Mouse (Mus musculus) stomach, embryonic 14.5 days (tissue): ENCODE results near the gene Vps4a. TPM values are rescaled to one million over a fixed set of nuclear protein-coding genes. Genes with fewer than 3 reads are reported as not detected.
A peak's percentile ranks its signal among the peaks of the same experiment; 100 is the strongest.

Experiments
- ATAC-seq: fragments of 200-750 bp; cut with Nextera tagmentation; 2 replicates; pipeline ENCODE4 v1.8.0; 2017; ENCODE audit warnings: low read depth, moderate TSS enrichment; ENCODE audit not compliant: insufficient number of reproducible peaks, insufficient read depth, low FRiP score
- H3K27ac ChIP-seq: fragments of 300-500 bp; sonication (generic); 2 replicates; pipeline ENCODE4 v1.5.1; 2014; ENCODE audit warnings: mild to moderate bottlenecking, low read length, moderate library complexity, mixed read lengths
- H3K27me3 ChIP-seq: fragments of 300-500 bp; sonication (generic); 2 replicates; pipeline ENCODE4 v1.6.1; 2014; ENCODE audit warnings: low read length, control low read depth, mixed read lengths; ENCODE audit not compliant: control insufficient read depth, insufficient read depth
- H3K36me3 ChIP-seq: fragments of 300-500 bp; sonication (generic); 2 replicates; pipeline ENCODE4 v1.6.1; 2014; ENCODE audit warnings: mild to moderate bottlenecking, control low read depth, low read length, moderate library complexity, mixed read lengths; ENCODE audit not compliant: control insufficient read depth, insufficient read depth
- H3K4me1 ChIP-seq: fragments of 300-500 bp; sonication (generic); 2 replicates; pipeline ENCODE4 v1.6.1; 2014; ENCODE audit warnings: low read length, control low read depth, mixed read lengths; ENCODE audit not compliant: control insufficient read depth, insufficient read depth
- H3K4me2 ChIP-seq: fragments of 300-500 bp; sonication (generic); replicated peaks from 2 replicates; pipeline ENCODE4 v1.6.1; 2014; ENCODE audit warnings: low read depth, low read length, control low read depth
- H3K4me3 ChIP-seq: fragments of 300-500 bp; sonication (generic); 2 replicates; pipeline ENCODE4 v1.5.1; 2014; ENCODE audit warnings: low read depth, low read length, control low read depth
- H3K9ac ChIP-seq: fragments of 300-500 bp; sonication (generic); replicated peaks from 2 replicates; pipeline ENCODE4 v1.6.1; 2014; ENCODE audit warnings: low read depth, mild to moderate bottlenecking, control low read depth, low read length, moderate library complexity, mixed read lengths
- H3K9me3 ChIP-seq: fragments of 300-500 bp; sonication (generic); 2 replicates; pipeline ENCODE4 v1.6.1; 2016; ENCODE audit warnings: low read depth, low read length, control low read depth; ENCODE audit not compliant: control insufficient read depth
- WGBS: fragments of 180-500 bp; shearing (Covaris S2); extraction: QIAGEN DNeasy Blood & Tissue Kit; methylation state at CpG from one replicate; pipeline ENCODE4 v1.1.7; 2014; 5-methylcytosine and 5-hydroxymethylcytosine counted together
- polyA plus RNA-seq: library from polyadenylated mRNA; unstranded; fragments of >200 nt; fragmentation: Nextera tagmentation; extraction: Ambion mirVana; gene quantifications from 2 replicates; pipeline ENCODE4 v1.2.1, GENCODE M21; 2014

The Vps4a gene
- polyA plus RNA-seq, 1 experiment from 2014 or later, result 66.3 TPM

DNA sequence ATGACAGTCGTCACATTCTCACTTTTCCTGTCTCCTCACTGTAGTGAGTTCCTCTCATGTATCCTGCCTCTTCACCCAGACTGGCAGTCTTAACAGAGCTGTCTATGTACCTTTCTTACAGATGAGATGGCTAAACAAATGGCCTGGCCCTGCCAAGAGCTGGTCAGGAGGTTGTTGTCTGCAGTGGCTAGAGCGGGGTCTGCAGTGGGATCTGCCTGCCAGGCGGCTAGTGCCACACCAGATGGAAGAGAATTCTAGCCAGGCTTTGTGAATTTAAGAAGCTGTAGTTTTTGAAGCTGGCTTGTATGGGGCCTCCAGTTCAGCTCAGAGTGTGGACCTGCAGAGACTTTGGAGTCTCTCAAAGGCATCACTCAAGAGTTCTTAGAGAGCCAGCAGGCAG lies 4.6 kb downstream of the Vps4a start:
- peaks cover 12% of the 10 kb centered on the region; the same call in 1 of the 2 replicates for H3K4me1 ChIP-seq
- H3K4me3 ChIP-seq, result no peak overlapping the region
- 91% methylated on average over 3 of the region's 3 CpGs for WGBS
- no peaks in the 10 kb centered on the region for H3K9me3 ChIP-seq
- peaks cover 25% of the 10 kb centered on the region for H3K36me3 ChIP-seq
- no peak overlapping the region for H3K9ac ChIP-seq
- ATAC-seq, result no peak
- no peak overlapping the region for H3K27ac ChIP-seq
- H3K4me2 ChIP-seq, result no peak overlapping the region
- no peaks in the 10 kb centered on the region for H3K27me3 ChIP-seq

DNA sequence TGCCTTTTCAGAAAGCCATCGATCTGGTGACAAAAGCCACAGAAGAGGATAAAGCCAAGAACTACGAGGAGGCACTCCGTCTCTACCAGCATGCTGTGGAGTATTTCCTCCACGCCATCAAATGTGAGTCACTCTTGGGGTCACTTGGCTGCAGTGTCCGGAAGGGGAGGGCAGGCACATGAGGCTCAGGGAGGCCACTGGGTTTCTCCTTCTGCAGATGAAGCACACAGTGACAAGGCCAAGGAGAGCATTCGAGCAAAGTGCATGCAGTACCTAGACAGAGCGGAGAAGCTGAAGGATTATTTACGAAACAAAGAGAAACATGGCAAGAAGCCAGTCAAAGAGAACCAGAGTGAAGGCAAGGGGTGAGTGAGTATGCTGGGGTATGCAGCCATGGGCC lies 5.6 kb downstream of the Vps4a start:
- peaks cover 31% of the 10 kb centered on the region for H3K36me3 ChIP-seq
- ATAC-seq, result no peak
- WGBS, result 80% methylated on average over 8 of the region's 8 CpGs

DNA sequence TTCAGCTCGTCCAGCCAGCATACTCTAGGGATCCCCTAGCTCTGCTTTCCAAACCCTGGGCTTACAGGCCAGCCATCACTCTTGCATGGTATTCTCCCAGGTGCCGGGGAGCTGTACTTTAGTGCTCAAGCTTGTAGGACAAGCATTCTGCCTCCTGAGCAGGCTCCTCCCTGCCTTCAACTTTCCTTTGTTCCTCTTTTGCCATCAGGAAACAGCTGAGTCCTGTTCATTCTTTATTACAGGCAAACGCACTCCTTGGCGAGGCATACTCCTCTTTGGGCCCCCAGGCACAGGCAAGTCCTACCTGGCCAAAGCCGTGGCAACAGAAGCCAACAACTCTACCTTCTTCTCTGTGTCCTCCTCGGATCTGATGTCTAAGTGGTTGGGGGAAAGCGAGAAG lies 9.6 kb downstream of the Vps4a start:
- no peak overlapping the region for H3K4me3 ChIP-seq
- WGBS, result 79% methylated on average over 7 of the region's 7 CpGs
- no peak overlapping the region for H3K4me2 ChIP-seq
- no peak for ATAC-seq
- H3K9ac ChIP-seq, result no peak overlapping the region
- H3K27me3 ChIP-seq, result no peaks in the 10 kb centered on the region
- H3K27ac ChIP-seq, result no peak overlapping the region
- H3K36me3 ChIP-seq, result peaks cover 68% of the 10 kb centered on the region
- no peaks in the 10 kb centered on the region for H3K4me1 ChIP-seq
- no peaks in the 10 kb centered on the region for H3K9me3 ChIP-seq

More for the DNA sequence above, 5.6 kb downstream of the Vps4a start:
- Histone ChIP-seq H3K27me3 (no peaks in the 10 kb centered on the region), H3K4me3 (no peak overlapping the region), H3K4me2 (no peak overlapping the region), H3K9me3 (no peaks in the 10 kb centered on the region), H3K27ac (no peak overlapping the region), H3K4me1 (peaks cover 12% of the 10 kb centered on the region; the same call in 1 of the 2 replicates), H3K9ac (no peak overlapping the region)

DNA sequence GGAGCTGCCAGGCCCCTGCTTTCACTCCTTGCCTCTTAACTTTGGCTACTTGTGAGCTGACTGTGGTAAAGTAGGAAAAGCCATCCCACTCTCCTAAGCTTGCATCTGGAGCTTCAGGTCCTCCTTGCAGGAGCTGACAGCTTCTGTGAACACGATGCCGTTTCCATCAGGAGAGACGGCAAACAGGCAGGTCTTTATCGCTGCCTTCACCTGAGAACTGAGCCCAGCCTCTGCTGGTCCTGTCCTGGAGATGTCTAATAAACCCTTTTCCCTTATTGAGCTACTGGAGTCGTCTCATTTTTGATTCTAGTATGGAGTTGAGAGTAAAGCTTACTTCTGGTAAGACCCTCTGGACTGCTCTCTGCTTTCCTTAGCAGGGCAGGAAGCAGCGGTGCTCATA lies 14.5 kb downstream of the Vps4a start:
- H3K36me3 ChIP-seq, result peaks cover 64% of the 10 kb centered on the region
- 88% methylated on average over 6 of the region's 6 CpGs for WGBS

DNA sequence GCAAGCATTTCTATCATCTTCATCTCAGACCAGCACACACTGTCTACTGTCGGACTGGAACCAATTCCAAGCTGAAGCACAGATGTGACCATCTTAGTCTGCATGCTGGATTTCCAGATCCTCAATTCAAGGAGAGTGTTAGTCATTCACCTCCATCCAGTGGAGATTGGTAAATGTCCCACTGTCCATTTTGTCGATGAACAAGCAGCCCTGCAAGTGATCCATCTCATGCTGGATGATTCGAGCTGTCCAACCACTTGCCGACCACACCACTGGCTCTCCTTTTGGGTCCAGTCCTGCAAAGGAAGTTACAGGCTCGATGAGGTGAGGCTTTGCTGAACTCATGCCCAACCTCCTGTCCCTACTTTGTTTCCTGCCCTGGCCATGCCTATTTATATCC lies 16.0 kb downstream of the Vps4a start:
- Histone ChIP-seq H3K4me1 (peaks cover 13% of the 10 kb centered on the region; the same call in 1 of the 2 replicates), H3K4me2 (peak overlapping the region; percentile 87; the same call in 1 of the 2 replicates), H3K4me3 (no peak overlapping the region), H3K27ac (no peak overlapping the region), H3K27me3 (no peaks in the 10 kb centered on the region), H3K36me3 (peaks cover 65% of the 10 kb centered on the region), H3K9me3 (no peaks in the 10 kb centered on the region), H3K9ac (no peak overlapping the region)
- 78% methylated on average over 5 of the region's 5 CpGs for WGBS
- no peak for ATAC-seq

More for the DNA sequence above, 14.5 kb downstream of the Vps4a start:
- H3K27me3 ChIP-seq, result no peaks in the 10 kb centered on the region
- no peak overlapping the region for H3K4me3 ChIP-seq
- H3K4me1 ChIP-seq, result peaks cover 13% of the 10 kb centered on the region; the same call in 1 of the 2 replicates
- no peak overlapping the region for H3K4me2 ChIP-seq
- no peak overlapping the region for H3K27ac ChIP-seq
- H3K9ac ChIP-seq, result no peak overlapping the region
- no peak for ATAC-seq
- no peaks in the 10 kb centered on the region for H3K9me3 ChIP-seq

DNA sequence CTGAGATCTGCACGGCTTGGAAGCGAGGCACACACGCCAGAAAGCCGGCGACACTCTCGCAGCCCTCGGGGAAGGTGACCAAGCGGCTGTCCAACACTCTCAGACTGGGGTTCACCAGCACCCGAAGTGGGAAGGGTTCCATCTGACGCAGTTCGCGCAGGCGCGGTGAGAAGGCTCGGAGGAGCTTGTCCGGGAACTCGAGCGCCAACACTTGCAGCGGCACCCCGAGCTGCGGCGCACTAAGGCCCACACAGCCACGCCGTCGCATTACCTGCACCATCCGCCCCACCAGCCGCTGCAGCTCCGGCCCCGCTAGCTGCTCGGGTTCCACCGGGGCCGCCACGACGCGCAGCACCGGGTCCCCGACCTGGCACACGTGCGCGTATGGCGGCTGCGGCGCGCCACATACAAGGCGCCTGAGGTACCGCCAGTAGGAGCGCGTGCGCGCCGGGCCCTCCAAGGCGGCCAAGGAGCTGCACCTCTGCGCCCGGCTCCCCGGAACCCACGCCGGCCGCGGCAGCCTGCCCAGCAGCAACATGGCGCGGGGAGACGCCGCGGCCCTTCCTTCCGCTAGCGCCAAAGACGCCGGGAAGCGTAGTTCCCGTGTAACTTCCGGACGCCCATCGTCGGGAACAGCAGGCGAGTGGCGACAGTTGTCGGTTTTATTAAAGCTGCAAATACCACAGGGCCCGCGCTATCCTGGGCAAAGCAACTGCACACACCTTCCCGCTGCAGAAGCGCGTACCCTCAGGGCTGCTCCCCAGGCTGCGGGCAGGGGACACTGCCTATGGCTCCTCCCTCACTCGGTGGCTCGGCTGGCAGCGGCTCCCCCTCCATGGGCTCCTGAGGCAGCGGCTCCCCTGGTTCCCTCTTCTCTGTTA lies 17.3 kb downstream of the Vps4a start, which contains the start of gene Pdf:
Gene Pdf, minus strand, starts transcription at position 554 of the 881 bp plus-strand sequence.
- Histone ChIP-seq H3K9ac (peak within 1 kb of the TSS; percentile 81), H3K4me3 (peak within 1 kb of the TSS; percentile 90), H3K4me2 (peak within 1 kb of the TSS; percentile 87), H3K36me3 (peaks cover 67% of the 10 kb centered on the region), H3K9me3 (no peaks in the 10 kb centered on the region), H3K27ac (peak within 1 kb of the TSS; percentile 95), H3K27me3 (no peaks in the 10 kb centered on the region), H3K4me1 (peaks cover 13% of the 10 kb centered on the region; the same call in 1 of the 2 replicates)
- WGBS, result under 1% methylated on average over 86 of the region's 87 CpGs
- ATAC-seq, result peak; percentile 81

DNA sequence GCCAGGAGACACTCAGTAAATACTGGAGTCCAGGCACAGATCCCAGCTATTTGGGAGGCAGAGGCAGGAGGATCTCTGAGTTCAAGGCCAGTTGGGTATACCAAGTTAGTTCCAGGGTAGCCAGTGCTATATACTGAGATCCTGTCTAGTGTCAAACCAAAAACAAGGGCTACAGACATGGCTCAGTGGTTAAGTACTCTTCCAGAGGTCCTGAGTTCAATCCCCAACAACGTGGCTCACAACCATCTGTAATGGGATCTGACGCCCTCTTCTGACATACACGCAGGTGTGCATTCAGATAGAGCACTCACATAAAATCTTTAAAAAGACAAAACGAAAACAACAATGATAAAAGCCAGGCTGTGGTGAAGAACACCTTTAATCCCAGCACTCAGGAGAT lies 18.5 kb downstream of the Vps4a start:
- peaks cover 62% of the 10 kb centered on the region for H3K36me3 ChIP-seq

DNA sequence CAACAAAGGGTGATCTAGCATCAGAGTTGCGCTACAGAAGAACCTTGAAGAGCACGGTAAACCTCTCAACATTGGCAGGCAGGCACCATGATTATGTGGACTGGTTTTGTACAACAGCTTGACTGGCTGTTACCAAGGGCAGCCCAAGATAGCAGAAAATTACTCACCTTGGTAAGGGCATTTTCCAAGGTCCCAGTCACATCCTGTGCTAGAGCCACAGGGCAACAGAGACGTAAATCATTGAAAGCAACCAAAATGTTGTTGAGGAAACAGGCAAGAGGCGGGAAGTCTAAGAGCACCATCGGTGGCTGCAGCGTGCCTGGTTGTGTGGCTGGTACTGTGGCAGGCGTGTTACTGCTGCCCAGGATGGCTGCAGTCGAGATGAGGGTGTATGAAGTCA lies 21.0 kb downstream of the Vps4a start:
- Histone ChIP-seq H3K9me3 (no peaks in the 10 kb centered on the region), H3K9ac (no peak overlapping the region), H3K27me3 (no peaks in the 10 kb centered on the region), H3K4me1 (peaks cover 18% of the 10 kb centered on the region; the same call in 1 of the 2 replicates), H3K4me2 (no peak overlapping the region), H3K4me3 (no peak overlapping the region), H3K27ac (no peak overlapping the region), H3K36me3 (peaks cover 37% of the 10 kb centered on the region)
- no peak for ATAC-seq
- 98% methylated on average over 8 of the region's 8 CpGs for WGBS

More for the DNA sequence above, 18.5 kb downstream of the Vps4a start:
- Histone ChIP-seq H3K4me3 (no peak overlapping the region), H3K4me2 (peak overlapping the region; percentile 87; the same call in 1 of the 2 replicates), H3K27me3 (no peaks in the 10 kb centered on the region), H3K27ac (peak overlapping the region; percentile 95; the same call in 1 of the 2 replicates), H3K9ac (no peak overlapping the region), H3K9me3 (no peaks in the 10 kb centered on the region), H3K4me1 (peaks cover 13% of the 10 kb centered on the region; the same call in 1 of the 2 replicates)
- no peak for ATAC-seq
- 98% methylated on average over 4 of the region's 4 CpGs for WGBS
